In the genomic region with DNA sequence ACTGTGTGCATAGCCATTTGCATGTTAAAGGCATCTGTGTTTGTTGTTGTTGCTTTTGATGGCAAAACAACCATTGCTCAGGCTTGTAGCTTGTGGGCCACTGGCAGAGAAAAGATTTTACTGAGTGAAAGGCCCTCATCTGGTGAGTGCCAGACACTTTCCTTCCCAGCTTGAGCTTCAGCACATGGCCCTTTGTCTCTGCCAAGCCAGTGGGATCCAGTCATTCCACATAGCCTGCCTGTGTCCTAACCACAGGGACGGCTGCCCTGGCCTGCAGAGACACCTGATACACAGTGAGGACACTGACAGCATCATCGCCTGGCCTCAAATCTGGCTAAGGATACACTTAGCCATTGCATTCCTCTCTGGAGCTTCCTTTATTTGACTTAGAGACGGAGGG, we compare ENCODE assay signal across 8 mouse cellular contexts.
DNase-seq lines count a peak whose midpoint lies in the region; ATAC-seq lines count a peak whose summit lies in the region.
"Had no signal": no experiment of that assay in that cellular context is flagged by ENCODE, and none has a peak within 500 bp of the region (broad histone marks: within the 10 kb centered on the region; RNA-seq: fewer than 3 reads in every experiment).

No protein-coding gene starts in this region.

- 47% methylated on average over 3 of the region's 3 CpGs for WGBS in heart, embryonic 16.5 days

- no peak overlapping the region for H3K4me3 ChIP-seq in heart, embryonic 16.5 days (ENCODE audit: low read length)
- H3K4me3 ChIP-seq: limb, embryonic 10.5 days had no signal

- H3K27ac ChIP-seq in heart, embryonic 16.5 days (ENCODE audit: low read length): peak overlapping the region; percentile 45
- H3K27ac ChIP-seq: limb, embryonic 10.5 days had no signal

- no peaks in the 10 kb centered on the region for H3K27me3 ChIP-seq in heart, embryonic 16.5 days (ENCODE audit: control insufficient read depth, insufficient read depth, low read length)

- H3K4me2 ChIP-seq in heart, embryonic 16.5 days (ENCODE audit: low read depth, low read length): no peak overlapping the region

- H3K36me3 ChIP-seq in heart, embryonic 16.5 days (ENCODE audit: control insufficient read depth, insufficient read depth): no peaks in the 10 kb centered on the region
- H3K36me3 ChIP-seq: limb, embryonic 10.5 days had no signal

- DNase-seq in layer of hippocampus, adult 11-12 months (ENCODE audit: low spot score): peak; percentile 3
- DNase-seq in layer of hippocampus, postnatal 25 days (ENCODE audit: extremely low spot score in 1 of 2, low spot score in 1 of 2): no peak
- peak; percentile 16 for DNase-seq in ZHBTc4 (ENCODE audit: low read depth, low spot score)
- peak; percentile 32 for DNase-seq in fibroblast of lung, adult 2 months (ENCODE audit: low read depth)
- DNase-seq in frontal cortex, adult 2 months (ENCODE audit: extremely low spot score in 1 of 2, low spot score in 1 of 2): no peak
- DNase-seq in right cerebral cortex, adult 2 months (ENCODE audit: low spot score in 2 of 2): no peak

- ATAC-seq in heart, embryonic 16.5 days (replicated peaks; ENCODE audit: extremely low read depth, insufficient read depth, low FRiP score): peak; percentile 89

- peaks cover 26% of the 10 kb centered on the region for H3K4me1 ChIP-seq in heart, embryonic 16.5 days (ENCODE audit: control insufficient read depth, insufficient read depth, low read length)

- H3K9ac ChIP-seq in heart, embryonic 16.5 days (ENCODE audit: low read length): no peak overlapping the region

- no peaks in the 10 kb centered on the region for H3K9me3 ChIP-seq in heart, embryonic 16.5 days (replicated peaks; ENCODE audit: control insufficient read depth, low read length)
- H3K9me3 ChIP-seq: limb, embryonic 10.5 days had no signal

Comparison
In these comparisons a context has a peak if more than half of its experiments do, and no peak if none do; other contexts are left out.
1. DNase-seq: peak in layer of hippocampus, adult 11-12 months (single experiment), ZHBTc4 (single experiment) and fibroblast of lung, adult 2 months (single experiment); none in layer of hippocampus, postnatal 25 days (0 of 2), frontal cortex, adult 2 months (0 of 2) and right cerebral cortex, adult 2 months (0 of 2).